Mouse (Mus musculus) cerebellum, postnatal 10 days (tissue): ENCODE results near the gene Olfr1412.

Experiments
- DNase-seq, 2 experiments: peaks; one replicate each; pipeline ENCODE4 v3.0.0; 2021; ENCODE audit warnings: mixed read lengths in 2 of 2

Olfr1412 gene

GRCm38 (mm10) chr1:92638181-92638580, 52.6 kb downstream of the Olfr1412 start:
- DNase-seq, result no peak

GRCm38 (mm10) chr1:92638736-92639135, 53.2 kb downstream of the Olfr1412 start:
- DNase-seq, result no peak

GRCm38 (mm10) chr1:92640393-92640792, 54.8 kb downstream of the Olfr1412 start:
- DNase-seq, result no peak
